Mouse (Mus musculus) heart, embryonic 12.5 days (tissue): Measurements from ENCODE around the gene Ptprz1. TPM values are rescaled to one million over a fixed set of nuclear protein-coding genes. Genes with fewer than 3 reads are reported as not detected.
A peak's percentile ranks its signal among the peaks of the same experiment; 100 is the strongest.

Experiments used
- ATAC-seq: fragments of 200-750 bp; cut with Nextera tagmentation; 2 replicates; pipeline ENCODE4 v1.8.0; 2017; ENCODE audit warnings: moderate TSS enrichment, moderate library complexity; ENCODE audit not compliant: insufficient number of reproducible peaks, low FRiP score
- H3K27ac ChIP-seq: fragments of 300-500 bp; sonication (generic); 2 replicates; pipeline ENCODE4 v1.5.1; 2016; ENCODE audit warnings: mild to moderate bottlenecking, moderate library complexity; ENCODE audit not compliant: poor library complexity, severe bottlenecking
- H3K27me3 ChIP-seq: fragments of 300-500 bp; sonication (generic); replicated peaks from 2 replicates; pipeline ENCODE4 v1.6.1; 2016; ENCODE audit warnings: mild to moderate bottlenecking, moderate library complexity
- H3K36me3 ChIP-seq: fragments of 300-500 bp; sonication (generic); 2 replicates; pipeline ENCODE4 v1.6.1; 2016; ENCODE audit warnings: mild to moderate bottlenecking, moderate library complexity
- H3K4me1 ChIP-seq: fragments of 300-500 bp; sonication (generic); replicated peaks from 2 replicates; pipeline ENCODE4 v1.6.1; 2016; ENCODE audit warnings: mild to moderate bottlenecking
- H3K4me2 ChIP-seq: fragments of 300-500 bp; sonication (generic); 2 replicates; pipeline ENCODE4 v1.6.1; 2016; ENCODE audit warnings: mild to moderate bottlenecking, moderate library complexity
- H3K4me3 ChIP-seq: fragments of 300-500 bp; sonication (generic); 2 replicates; pipeline ENCODE4 v1.5.1; 2016; ENCODE audit warnings: mild to moderate bottlenecking
- H3K9ac ChIP-seq: fragments of 300-500 bp; sonication (generic); 2 replicates; pipeline ENCODE4 v1.6.1; 2016; ENCODE audit warnings: mild to moderate bottlenecking, moderate library complexity
- H3K9me3 ChIP-seq: fragments of 300-500 bp; sonication (generic); replicated peaks from 2 replicates; pipeline ENCODE4 v1.6.1; 2016; ENCODE audit warnings: mild to moderate bottlenecking, moderate library complexity
- WGBS: fragments of 180-500 bp; shearing (Covaris S2); methylation state at CpG from one replicate; pipeline ENCODE4 v1.1.7; 2016; 5-methylcytosine and 5-hydroxymethylcytosine counted together
- polyA plus RNA-seq: library from polyadenylated mRNA; unstranded; fragments of >200 nt; fragmentation: Nextera tagmentation; extraction: Ambion mirVana; gene quantifications from 2 replicates; pipeline ENCODE4 v1.2.1, GENCODE M21; 2016

Ptprz1 gene
- polyA plus RNA-seq, 1 experiment from 2014 or later, result 1.1 TPM

- Histone ChIP-seq H3K27me3 (no peaks in the 10 kb centered on the region), H3K27ac (no peak overlapping the region), H3K36me3 (no peaks in the 10 kb centered on the region), H3K9ac (no peak overlapping the region), H3K9me3 (no peaks in the 10 kb centered on the region), H3K4me3 (no peak overlapping the region), H3K4me2 (no peak overlapping the region), H3K4me1 (no peaks in the 10 kb centered on the region)
- WGBS, result 31% methylated on average over 1 of the region's 1 CpGs
- ATAC-seq, result no peak
These were observed 47.6 kb downstream of the Ptprz1 start for GRCm38 (mm10) chr6:22922880-22923279.

- no peak overlapping the region for H3K9ac ChIP-seq
- H3K4me1 ChIP-seq, result no peaks in the 10 kb centered on the region
- no peak overlapping the region for H3K4me3 ChIP-seq
- no peaks in the 10 kb centered on the region for H3K9me3 ChIP-seq
- no peak overlapping the region for H3K4me2 ChIP-seq
- no peak overlapping the region for H3K27ac ChIP-seq
- no peaks in the 10 kb centered on the region for H3K36me3 ChIP-seq
- WGBS, result 80% methylated on average over 2 of the region's 2 CpGs
- no peak for ATAC-seq
- no peaks in the 10 kb centered on the region for H3K27me3 ChIP-seq
These were observed 57.5 kb downstream of the Ptprz1 start for GRCm38 (mm10) chr6:22932768-22933265.

GRCm38 (mm10) chr6:22937126-22937525 is 61.8 kb downstream of the Ptprz1 start:
- Histone ChIP-seq H3K4me1 (no peaks in the 10 kb centered on the region), H3K9me3 (no peaks in the 10 kb centered on the region), H3K9ac (no peak overlapping the region), H3K27me3 (no peaks in the 10 kb centered on the region), H3K4me2 (no peak overlapping the region), H3K36me3 (no peaks in the 10 kb centered on the region), H3K4me3 (no peak overlapping the region), H3K27ac (no peak overlapping the region)
- no peak for ATAC-seq
- WGBS, result 74% methylated on average over 4 of the region's 4 CpGs

GRCm38 (mm10) chr6:22937526-22937925 is 62.2 kb downstream of the Ptprz1 start:
- Histone ChIP-seq H3K4me2 (no peak overlapping the region), H3K9ac (no peak overlapping the region), H3K27me3 (no peaks in the 10 kb centered on the region), H3K27ac (no peak overlapping the region), H3K36me3 (no peaks in the 10 kb centered on the region), H3K9me3 (no peaks in the 10 kb centered on the region), H3K4me1 (no peaks in the 10 kb centered on the region), H3K4me3 (no peak overlapping the region)
- 57% methylated on average over 5 of the region's 5 CpGs for WGBS
- ATAC-seq, result no peak

- H3K4me1 ChIP-seq, result no peaks in the 10 kb centered on the region
- H3K9me3 ChIP-seq, result no peaks in the 10 kb centered on the region
- no peaks in the 10 kb centered on the region for H3K27me3 ChIP-seq
- 91% methylated on average over 3 of the region's 3 CpGs for WGBS
- H3K4me3 ChIP-seq, result no peak overlapping the region
- H3K4me2 ChIP-seq, result no peak overlapping the region
- H3K9ac ChIP-seq, result no peak overlapping the region
- no peak for ATAC-seq
- no peak overlapping the region for H3K27ac ChIP-seq
- no peaks in the 10 kb centered on the region for H3K36me3 ChIP-seq
These were observed 68.9 kb downstream of the Ptprz1 start for GRCm38 (mm10) chr6:22944191-22944590.

GRCm38 (mm10) chr6:22963374-22963773 is 88.1 kb downstream of the Ptprz1 start:
- Histone ChIP-seq H3K4me1 (no peaks in the 10 kb centered on the region), H3K36me3 (no peaks in the 10 kb centered on the region), H3K9me3 (0 out of 2 replicates have a peak, but pooled peaks cover 3% of the 10 kb centered on the region), H3K27me3 (no peaks in the 10 kb centered on the region), H3K9ac (no peak overlapping the region), H3K4me2 (no peak overlapping the region), H3K27ac (no peak overlapping the region), H3K4me3 (no peak overlapping the region)
- WGBS, result 75% methylated on average over 3 of the region's 3 CpGs
- ATAC-seq, result no peak

- no peak overlapping the region for H3K4me3 ChIP-seq
- WGBS, result 46% methylated on average over 2 of the region's 2 CpGs
These were observed 92.8 kb downstream of the Ptprz1 start for GRCm38 (mm10) chr6:22968073-22968472.

GRCm38 (mm10) chr6:22983769-22984519 is 108.6 kb downstream of the Ptprz1 start:
- H3K4me3 ChIP-seq, result no peak overlapping the region

More at GRCm38 (mm10) chr6:22968073-22968472, 92.8 kb downstream of the Ptprz1 start:
- Histone ChIP-seq H3K36me3 (no peaks in the 10 kb centered on the region), H3K27me3 (no peaks in the 10 kb centered on the region), H3K27ac (no peak overlapping the region), H3K4me2 (no peak overlapping the region), H3K4me1 (no peaks in the 10 kb centered on the region), H3K9ac (no peak overlapping the region), H3K9me3 (0 out of 2 replicates have a peak, but pooled peaks cover 3% of the 10 kb centered on the region)
- no peak for ATAC-seq

GRCm38 (mm10) chr6:22984520-22985154 is 109.3 kb downstream of the Ptprz1 start:
- no peak for ATAC-seq
- WGBS, result 18% methylated on average over 5 of the region's 5 CpGs
- H3K27me3 ChIP-seq, result no peaks in the 10 kb centered on the region
- H3K27ac ChIP-seq, result no peak overlapping the region
- H3K4me3 ChIP-seq, result no peak overlapping the region
- H3K9me3 ChIP-seq, result peaks cover 5% of the 10 kb centered on the region
- 0 out of 2 replicates have a peak overlapping the region, but pooled peaks have one; percentile 26 for H3K4me2 ChIP-seq
- H3K9ac ChIP-seq, result no peak overlapping the region
- H3K36me3 ChIP-seq, result no peaks in the 10 kb centered on the region
- H3K4me1 ChIP-seq, result no peaks in the 10 kb centered on the region

More at GRCm38 (mm10) chr6:22983769-22984519, 108.6 kb downstream of the Ptprz1 start:
- Histone ChIP-seq H3K36me3 (no peaks in the 10 kb centered on the region), H3K9ac (no peak overlapping the region), H3K4me2 (peak overlapping the region; percentile 16; the same call in 1 of the 2 replicates), H3K9me3 (peaks cover 5% of the 10 kb centered on the region), H3K27me3 (no peaks in the 10 kb centered on the region), H3K4me1 (no peaks in the 10 kb centered on the region), H3K27ac (no peak overlapping the region)
- ATAC-seq, result no peak
- 8% methylated on average over 9 of the region's 9 CpGs for WGBS

- Histone ChIP-seq H3K27ac (no peak overlapping the region), H3K27me3 (no peaks in the 10 kb centered on the region), H3K4me2 (no peak overlapping the region), H3K4me3 (no peak overlapping the region), H3K36me3 (no peaks in the 10 kb centered on the region), H3K9me3 (no peaks in the 10 kb centered on the region), H3K9ac (no peak overlapping the region), H3K4me1 (no peaks in the 10 kb centered on the region)
- WGBS, result 27% methylated on average over 3 of the region's 3 CpGs
- no peak for ATAC-seq
These were observed 127.8 kb downstream of the Ptprz1 start for GRCm38 (mm10) chr6:23003152-23003551.

- WGBS, result 70% methylated on average over 4 of the region's 4 CpGs
- H3K4me1 ChIP-seq, result no peaks in the 10 kb centered on the region
- no peak overlapping the region for H3K4me2 ChIP-seq
- no peaks in the 10 kb centered on the region for H3K36me3 ChIP-seq
- no peaks in the 10 kb centered on the region for H3K27me3 ChIP-seq
- no peaks in the 10 kb centered on the region for H3K9me3 ChIP-seq
- H3K4me3 ChIP-seq, result no peak overlapping the region
- no peak for ATAC-seq
- no peak overlapping the region for H3K9ac ChIP-seq
- H3K27ac ChIP-seq, result no peak overlapping the region
These were observed 139.8 kb downstream of the Ptprz1 start for GRCm38 (mm10) chr6:23014988-23015613.
